In the genomic region with DNA sequence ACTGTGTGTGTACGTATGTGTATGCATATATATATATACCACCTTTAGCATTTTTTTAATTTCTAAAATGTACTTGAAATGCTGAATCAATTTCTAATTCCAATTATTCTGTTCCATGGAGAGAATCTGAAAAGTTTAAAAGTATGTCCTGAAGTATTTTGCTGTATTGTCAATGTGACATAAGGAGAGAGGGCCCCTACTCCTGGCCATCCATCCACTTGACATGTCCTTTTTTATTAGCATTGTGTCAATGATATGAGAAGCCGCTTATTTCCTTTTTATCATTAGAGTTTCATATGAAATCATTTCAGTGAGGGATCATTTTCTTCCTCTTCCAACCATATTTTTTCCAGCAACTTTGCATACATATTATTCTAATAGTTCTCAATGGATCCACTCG, we compare ENCODE assay signal across 31 mouse cellular contexts. TPM values are rescaled to one million over a fixed set of nuclear protein-coding genes. Genes with fewer than 3 reads are reported as not detected.
DNase-seq lines count a peak whose midpoint lies in the region; ATAC-seq lines count a peak whose summit lies in the region.
"Had no signal": no experiment of that assay in that cellular context is flagged by ENCODE, and none has a peak within 500 bp of the region (broad histone marks: within the 10 kb centered on the region; RNA-seq: fewer than 3 reads in every experiment).

No protein-coding gene starts in this region.

- no peaks in the 10 kb centered on the region for H3K4me1 ChIP-seq in hindbrain, embryonic 11.5 days (replicated peaks; ENCODE audit: control insufficient read depth, insufficient read depth, low read length)
- no peaks in the 10 kb centered on the region for H3K4me1 ChIP-seq in hindbrain, embryonic 14.5 days (replicated peaks; ENCODE audit: control insufficient read depth, insufficient read depth, low read length)
- peaks cover 15% of the 10 kb centered on the region for H3K4me1 ChIP-seq in forebrain, embryonic 12.5 days
- peaks cover 7% of the 10 kb centered on the region for H3K4me1 ChIP-seq in forebrain, embryonic 16.5 days (replicated peaks; ENCODE audit: control insufficient read depth, insufficient read depth, low read length)
- H3K4me1 ChIP-seq in neural tube, embryonic 13.5 days (replicated peaks): peaks cover 12% of the 10 kb centered on the region; the same call in 1 of the 2 replicates
- H3K4me1 ChIP-seq: heart, embryonic 15.5 days; kidney, embryonic 15.5 days; limb, embryonic 12.5 days; liver, embryonic 15.5 days had no signal

- no peak overlapping the region for H3K4me2 ChIP-seq in hindbrain, embryonic 11.5 days (replicated peaks; ENCODE audit: low read depth, low read length)
- H3K4me2 ChIP-seq in hindbrain, embryonic 14.5 days (replicated peaks): no peak overlapping the region
- H3K4me2 ChIP-seq in forebrain, embryonic 12.5 days: 0 out of 2 replicates have a peak overlapping the region, but pooled peaks have one; percentile 13
- no peak overlapping the region for H3K4me2 ChIP-seq in forebrain, embryonic 16.5 days (ENCODE audit: low read length)
- H3K4me2 ChIP-seq in neural tube, embryonic 13.5 days: peak overlapping the region; percentile 22; the same call in 1 of the 2 replicates
- H3K4me2 ChIP-seq: heart, embryonic 15.5 days; kidney, embryonic 15.5 days; limb, embryonic 12.5 days; liver, embryonic 15.5 days; lung, embryonic 14.5 days had no signal

- H3K27ac ChIP-seq in hindbrain, embryonic 11.5 days (ENCODE audit: low read depth, low read length): no peak overlapping the region
- H3K27ac ChIP-seq in hindbrain, embryonic 14.5 days: no peak overlapping the region
- H3K27ac ChIP-seq in forebrain, embryonic 12.5 days: peak overlapping the region; percentile 75
- peak overlapping the region; percentile 3 for H3K27ac ChIP-seq in forebrain, embryonic 16.5 days (ENCODE audit: low read length)
- H3K27ac ChIP-seq in neural tube, embryonic 13.5 days (replicated peaks): no peak overlapping the region
- H3K27ac ChIP-seq: heart, embryonic 15.5 days; kidney, embryonic 15.5 days; layer of hippocampus, adult 2 months; left cerebral cortex, adult 2 months; limb, embryonic 12.5 days; liver, embryonic 15.5 days; stomach, postnatal 0 days had no signal

- no peaks in the 10 kb centered on the region for H3K36me3 ChIP-seq in hindbrain, embryonic 11.5 days (ENCODE audit: control insufficient read depth, insufficient read depth, low read length)
- no peaks in the 10 kb centered on the region for H3K36me3 ChIP-seq in hindbrain, embryonic 14.5 days (replicated peaks; ENCODE audit: control insufficient read depth, insufficient read depth)
- H3K36me3 ChIP-seq in forebrain, embryonic 12.5 days (replicated peaks): no peaks in the 10 kb centered on the region
- H3K36me3 ChIP-seq in forebrain, embryonic 16.5 days (ENCODE audit: control insufficient read depth, insufficient read depth): no peaks in the 10 kb centered on the region
- no peaks in the 10 kb centered on the region for H3K36me3 ChIP-seq in neural tube, embryonic 13.5 days
- H3K36me3 ChIP-seq: heart, embryonic 15.5 days; kidney, embryonic 15.5 days; limb, embryonic 12.5 days; liver, embryonic 15.5 days; midbrain, embryonic 10.5 days had no signal

- no peaks in the 10 kb centered on the region for H3K9me3 ChIP-seq in hindbrain, embryonic 11.5 days (ENCODE audit: control insufficient read depth, low read length)
- H3K9me3 ChIP-seq in hindbrain, embryonic 14.5 days (ENCODE audit: control insufficient read depth, low read length): no peaks in the 10 kb centered on the region
- no peaks in the 10 kb centered on the region for H3K9me3 ChIP-seq in forebrain, embryonic 12.5 days
- no peaks in the 10 kb centered on the region for H3K9me3 ChIP-seq in forebrain, embryonic 16.5 days (ENCODE audit: control insufficient read depth, low read length)
- no peaks in the 10 kb centered on the region for H3K9me3 ChIP-seq in neural tube, embryonic 13.5 days
- H3K9me3 ChIP-seq: heart, embryonic 15.5 days; kidney, embryonic 15.5 days; limb, embryonic 12.5 days; liver, embryonic 15.5 days; midbrain, embryonic 10.5 days had no signal

- DNase-seq in hindbrain, embryonic 11.5 days (ENCODE audit: low spot score): no peak
- DNase-seq in hindbrain, embryonic 14.5 days (ENCODE audit: low spot score): no peak
- DNase-seq in kidney, postnatal 10 days: no peak
- DNase-seq in heart, adult 18-20 months: no peak
- DNase-seq: adrenal gland, postnatal 10 days; cerebellum, adult 11 months; cerebellum, adult 9-10 months; gastrocnemius, postnatal 10 days; kidney, adult 11 months; kidney, postnatal 36 days; lung, embryonic 14.5 days; lung, postnatal 14 days; spleen, adult 18-20 months; thymus, adult 18-20 months; thymus, postnatal 25 days had no signal

- peak; percentile 55 for ATAC-seq in hindbrain, embryonic 11.5 days (ENCODE audit: low FRiP score)
- no peak for ATAC-seq in hindbrain, embryonic 14.5 days (ENCODE audit: low FRiP score)
- peak; percentile 7; the same call in 1 of the 2 replicates for ATAC-seq in forebrain, embryonic 12.5 days (ENCODE audit: low FRiP score)
- ATAC-seq in forebrain, embryonic 16.5 days: no peak
- ATAC-seq in neural tube, embryonic 13.5 days (ENCODE audit: low read depth): no peak
- ATAC-seq in frontal cortex, adult (ENCODE audit: low TSS enrichment): no peak
- ATAC-seq: Patski had no signal

- H3K4me3 ChIP-seq in hindbrain, embryonic 11.5 days (ENCODE audit: low read depth, low read length): no peak overlapping the region
- H3K4me3 ChIP-seq in hindbrain, embryonic 14.5 days (replicated peaks; ENCODE audit: low read length): no peak overlapping the region
- H3K4me3 ChIP-seq in forebrain, embryonic 12.5 days (replicated peaks): no peak overlapping the region
- H3K4me3 ChIP-seq in forebrain, embryonic 16.5 days (replicated peaks; ENCODE audit: low read length): no peak overlapping the region
- H3K4me3 ChIP-seq in neural tube, embryonic 13.5 days: no peak overlapping the region
- H3K4me3 ChIP-seq: heart, embryonic 15.5 days; kidney, embryonic 15.5 days; layer of hippocampus, adult 2 months; left cerebral cortex, adult 2 months; limb, embryonic 12.5 days; liver, embryonic 15.5 days; midbrain, embryonic 10.5 days had no signal

- WGBS in hindbrain, embryonic 11.5 days: 55% methylated on average over 3 of the region's 3 CpGs
- 41% methylated on average over 3 of the region's 3 CpGs for WGBS in hindbrain, embryonic 14.5 days
- 38% methylated on average over 3 of the region's 3 CpGs for WGBS in forebrain, embryonic 12.5 days
- 33% methylated on average over 3 of the region's 3 CpGs for WGBS in forebrain, embryonic 16.5 days
- 40% methylated on average over 3 of the region's 3 CpGs for WGBS in neural tube, embryonic 13.5 days

- H3K9ac ChIP-seq in hindbrain, embryonic 11.5 days (ENCODE audit: low read depth, low read length): no peak overlapping the region
- H3K9ac ChIP-seq in hindbrain, embryonic 14.5 days: no peak overlapping the region
- no peak overlapping the region for H3K9ac ChIP-seq in forebrain, embryonic 12.5 days
- H3K9ac ChIP-seq in forebrain, embryonic 16.5 days (replicated peaks; ENCODE audit: low read depth, low read length): no peak overlapping the region
- no peak overlapping the region for H3K9ac ChIP-seq in neural tube, embryonic 13.5 days
- H3K9ac ChIP-seq: heart, embryonic 15.5 days; kidney, embryonic 15.5 days; limb, embryonic 12.5 days; liver, embryonic 15.5 days; lung, embryonic 14.5 days had no signal

- no peaks in the 10 kb centered on the region for H3K27me3 ChIP-seq in hindbrain, embryonic 11.5 days (ENCODE audit: control insufficient read depth, insufficient read depth, low read length)
- no peaks in the 10 kb centered on the region for H3K27me3 ChIP-seq in hindbrain, embryonic 14.5 days (ENCODE audit: control insufficient read depth, insufficient read depth, low read length)
- H3K27me3 ChIP-seq in forebrain, embryonic 12.5 days: no peaks in the 10 kb centered on the region
- H3K27me3 ChIP-seq in forebrain, embryonic 16.5 days (replicated peaks; ENCODE audit: control insufficient read depth, insufficient read depth, low read length): no peaks in the 10 kb centered on the region
- no peaks in the 10 kb centered on the region for H3K27me3 ChIP-seq in neural tube, embryonic 13.5 days
- H3K27me3 ChIP-seq: heart, embryonic 15.5 days; kidney, embryonic 15.5 days; limb, embryonic 12.5 days; liver, embryonic 15.5 days; Patski had no signal

RNA-seq across cellular contexts. Expression of a gene that starts 58.0 kb away (rescaled TPM):
- 66.2 and 68.6 TPM in 2 replicates for polyA plus RNA-seq in hindbrain, embryonic 11.5 days (2014; fragmentation: Nextera tagmentation; extraction: Ambion mirVana)
- polyA plus RNA-seq in hindbrain, embryonic 14.5 days (2014; fragmentation: Nextera tagmentation; extraction: Ambion mirVana): 23.6 and 24.7 TPM in 2 replicates
- 77.3 and 86.8 TPM in 2 replicates for polyA plus RNA-seq in forebrain, embryonic 12.5 days (2016; fragmentation: Nextera tagmentation; extraction: Ambion mirVana)
- 76.8 and 84.3 TPM in 2 replicates for polyA plus RNA-seq in forebrain, embryonic 16.5 days (2015; fragmentation: Nextera tagmentation; extraction: Ambion mirVana)
- 17.5 and 25.0 TPM in 2 replicates for polyA plus RNA-seq in neural tube, embryonic 13.5 days (2015; fragmentation: Nextera tagmentation; extraction: Ambion mirVana)
- total RNA-seq in heart, adult 18-20 months (2021): 1 to 10 TPM in 1 of 2 experiments, under 1 TPM in 1; 0.37 to 1.3 TPM
- total RNA-seq: megakaryocyte progenitor cell, adult 5-6 weeks; MEL; monocyte, adult 5-6 weeks had no signal
- polyA plus RNA-seq: Patski had no signal

Comparison
In these comparisons a context has a peak if more than half of its experiments do, and no peak if none do; other contexts are left out.
1. ATAC-seq: peak in hindbrain, embryonic 11.5 days (single experiment) and forebrain, embryonic 12.5 days (single experiment); none in hindbrain, embryonic 14.5 days (single experiment), forebrain, embryonic 16.5 days (single experiment), neural tube, embryonic 13.5 days (single experiment) and frontal cortex, adult (single experiment).
2. H3K4me2 ChIP-seq: peak in forebrain, embryonic 12.5 days (single experiment) and neural tube, embryonic 13.5 days (single experiment); none in hindbrain, embryonic 11.5 days (single experiment), hindbrain, embryonic 14.5 days (single experiment) and forebrain, embryonic 16.5 days (single experiment).
3. H3K27ac ChIP-seq: peak in forebrain, embryonic 12.5 days (single experiment) and forebrain, embryonic 16.5 days (single experiment); none in hindbrain, embryonic 11.5 days (single experiment), hindbrain, embryonic 14.5 days (single experiment) and neural tube, embryonic 13.5 days (single experiment).